Mouse (Mus musculus) CH12.LX (cell line): ENCODE results near the gene Tex261. TPM values are rescaled to one million over a fixed set of nuclear protein-coding genes. Genes with fewer than 3 reads are reported as not detected.
A peak's percentile ranks its signal among the peaks of the same experiment; 100 is the strongest.

ENCODE experiments used
- DNase-seq: peaks from one replicate; pipeline ENCODE4 v3.0.0-alpha.2; 2013; ENCODE audit errors: extremely low read depth
- H3K27ac ChIP-seq: 2 replicates; pipeline ENCODE4 v1.5.1; 2012; ENCODE audit warnings: low read depth, mild to moderate bottlenecking, control low read depth, moderate library complexity; ENCODE audit not compliant: insufficient read depth
- H3K27me3 ChIP-seq: replicated peaks from 2 replicates; pipeline ENCODE3; 2012; ENCODE audit warnings: inconsistent platforms
- H3K36me3 ChIP-seq, 2 experiments: replicated peaks in 1 of 2; 2 replicates each; pipeline versions ENCODE3 to v1.6.1; 2012; ENCODE audit warnings: inconsistent platforms in 1 of 2, low read length in 1 of 2, mild to moderate bottlenecking in 1 of 2, mixed read lengths in 1 of 2, moderate library complexity in 1 of 2; ENCODE audit not compliant: control insufficient read depth in 1 of 2, insufficient read depth in 1 of 2
- H3K4me1 ChIP-seq, 2 experiments: 2 replicates each; pipeline ENCODE4 v1.6.1; 2012; ENCODE audit warnings: inconsistent platforms in 1 of 2, moderate library complexity in 1 of 2; ENCODE audit not compliant: insufficient read depth in 2 of 2, control insufficient read depth in 1 of 2
- H3K4me2 ChIP-seq: 2 replicates; pipeline ENCODE4 v1.6.1; 2012; ENCODE audit warnings: low read depth, mild to moderate bottlenecking, control low read depth; ENCODE audit not compliant: poor library complexity, insufficient read depth, severe bottlenecking
- H3K4me3 ChIP-seq, 3 experiments: fragments of 150-350 bp in 1 of 3; sonication (generic) in 1 of 3; replicated peaks in 1 of 3; 2 replicates each; pipeline versions ENCODE3 to v1.5.1; 2011 to 2012; ENCODE audit warnings: low read depth in 2 of 3, low read length in 2 of 3, mild to moderate bottlenecking in 2 of 3, moderate library complexity in 2 of 3, control low read depth in 1 of 3, improper control_type of control experiment in 1 of 3, inconsistent platforms in 1 of 3, mixed read lengths in 1 of 3; ENCODE audit not compliant: poor library complexity in 1 of 3
- H3K79me2 ChIP-seq: replicated peaks from 2 replicates; pipeline ENCODE4 v1.6.1; 2012; ENCODE audit warnings: mild to moderate bottlenecking, moderate library complexity; ENCODE audit not compliant: control insufficient read depth, poor library complexity, insufficient read depth, severe bottlenecking; ENCODE audit errors: extremely low read depth
- H3K9ac ChIP-seq: 2 replicates; pipeline ENCODE4 v1.6.1; 2012; ENCODE audit warnings: low read depth, mild to moderate bottlenecking, control low read depth, moderate library complexity; ENCODE audit not compliant: insufficient read depth
- H3K9me3 ChIP-seq: replicated peaks from 2 replicates; pipeline ENCODE3; 2012; ENCODE audit warnings: low read length, inconsistent platforms, mixed read lengths
- BHLHE40 ChIP-seq: IDR thresholded peaks from 2 replicates; pipeline ENCODE4 v1.6.1; 2011; ENCODE audit warnings: mild to moderate bottlenecking, low read depth, low read length, improper control_type of control experiment
- CHD2 ChIP-seq: IDR thresholded peaks from 2 replicates; pipeline ENCODE4 v1.6.1; 2011; ENCODE audit warnings: low read length, improper control_type of control experiment
- CTCF ChIP-seq, 2 experiments: IDR thresholded peaks in 1 of 2; conservative IDR thresholded peaks in 1 of 2; 2 replicates each; pipeline ENCODE4 v1.5.1; 2011 to 2012; ENCODE audit warnings: low read depth in 2 of 2, low read length in 2 of 2, improper control_type of control experiment in 1 of 2, inconsistent platforms in 1 of 2, mild to moderate bottlenecking in 1 of 2, moderate library complexity in 1 of 2
- E2F4 ChIP-seq: IDR thresholded peaks from 2 replicates; pipeline ENCODE4 v1.6.1; 2011; ENCODE audit warnings: low read depth, low read length, improper control_type of control experiment; ENCODE audit not compliant: insufficient replicate concordance
- HCFC1 ChIP-seq: IDR thresholded peaks from 2 replicates; pipeline ENCODE4 v1.6.1; 2012; ENCODE audit warnings: low read depth, mild to moderate bottlenecking, inconsistent platforms, low read length, improper control_type of control experiment
- IRF4 ChIP-seq: IDR thresholded peaks from 2 replicates; pipeline ENCODE4 v1.6.1; 2014; ENCODE audit warnings: low read depth, mild to moderate bottlenecking, inconsistent platforms, low read length, improper control_type of control experiment
- MAX ChIP-seq: IDR thresholded peaks from 2 replicates; pipeline ENCODE4 v1.6.1; 2011; ENCODE audit warnings: low read length, improper control_type of control experiment
- MEF2A ChIP-seq: IDR thresholded peaks from 2 replicates; pipeline ENCODE4 v1.6.1; 2014; ENCODE audit warnings: low read depth, mild to moderate bottlenecking, inconsistent platforms, low read length, improper control_type of control experiment, borderline replicate concordance
- MXI1 ChIP-seq: IDR thresholded peaks from 2 replicates; pipeline ENCODE4 v1.6.1; 2011; ENCODE audit warnings: mild to moderate bottlenecking, low read depth, low read length, improper control_type of control experiment
- MYC ChIP-seq: IDR thresholded peaks from 2 replicates; pipeline ENCODE4 v1.6.1; 2011; ENCODE audit warnings: low read depth, mild to moderate bottlenecking, improper control_type of control experiment, low read length
- NELFE ChIP-seq: IDR thresholded peaks from 2 replicates; pipeline ENCODE4 v1.6.1; 2011; ENCODE audit warnings: low read depth, low read length, improper control_type of control experiment
- PAX5 ChIP-seq: IDR thresholded peaks from 2 replicates; pipeline ENCODE4 v1.6.1; 2012; ENCODE audit warnings: low read length, inconsistent platforms, mixed read lengths
- POLR2A ChIP-seq: IDR thresholded peaks from 2 replicates; pipeline ENCODE4 v1.6.1; 2011; ENCODE audit warnings: low read depth, mild to moderate bottlenecking, improper control_type of control experiment, low read length
- TBP ChIP-seq: conservative IDR thresholded peaks from 2 replicates; pipeline ENCODE4 v1.6.1; 2011; ENCODE audit warnings: low read depth, low read length, improper control_type of control experiment
- TCF12 ChIP-seq: IDR thresholded peaks from 2 replicates; pipeline ENCODE4 v1.6.1; 2014; ENCODE audit warnings: low read depth, mild to moderate bottlenecking, inconsistent platforms, low read length, improper control_type of control experiment
- USF1 ChIP-seq: IDR thresholded peaks from 2 replicates; pipeline ENCODE4 v1.6.1; 2014; ENCODE audit warnings: low read depth, mild to moderate bottlenecking, inconsistent platforms, low read length, improper control_type of control experiment
- ZMIZ1 ChIP-seq: IDR thresholded peaks from 2 replicates; pipeline ENCODE4 v1.6.1; 2012; ENCODE audit warnings: low read depth, mild to moderate bottlenecking, inconsistent platforms, low read length, improper control_type of control experiment
- dilution Hi-C: fragments of 300-500 bp; cut with MboI; formaldehyde crosslinking; loops from 2 replicates; pipeline ENCODE4 v1.14.3; 2020; ENCODE audit warnings: low sequenced_read_pairs; ENCODE audit not compliant: extremely low pct_unique_long_range_greater_than_20kb, extremely low pct_ligation_motif_present
- in situ Hi-C: fragments of 300-500 bp; cut with MboI; formaldehyde crosslinking; loops from 3 replicates; pipeline ENCODE4 v1.14.3; 2019; ENCODE audit warnings: low sequenced_read_pairs, low pct_ligation_motif_present, low pct_unique_long_range_greater_than_20kb, mixed read lengths
- polyA plus RNA-seq: library from polyadenylated mRNA; unstranded; fragments of >175 nt; gene quantifications from 2 replicates; pipeline ENCODE4 v1.2.1, GENCODE M21; 2012; ENCODE audit warnings: low read depth; ENCODE audit not compliant: insufficient read length
- total RNA-seq, 2 experiments: library from RNA; depleted of rRNA; stranded (reverse); fragments of 300-350 nt in 1 of 2; fragments of >200 nt in 1 of 2; gene quantifications; 2 replicates each; pipeline ENCODE4 v1.2.3; 2012 to 2014

Tex261 gene
- total and polyA plus RNA-seq, 3 experiments, result 44.6 to 87.8 (median 65.6) TPM

DNA sequence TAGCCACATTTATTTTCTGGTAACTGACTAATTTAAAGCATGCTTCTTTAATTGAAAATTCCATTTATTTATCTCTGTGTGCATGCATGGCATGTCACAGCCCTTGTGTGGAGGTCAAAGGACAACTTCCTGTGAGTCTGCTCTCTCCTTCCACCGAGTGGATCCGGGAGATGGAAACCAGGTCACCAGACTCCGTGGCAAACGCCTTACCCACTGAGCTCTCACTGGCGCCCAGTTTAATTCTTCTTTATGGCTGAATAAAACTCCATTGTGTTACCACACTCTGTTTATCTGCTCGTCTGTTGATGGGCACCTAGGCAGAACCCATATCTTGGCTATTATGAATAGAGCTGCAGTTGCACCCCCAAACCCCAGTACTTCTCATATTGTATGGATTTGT is 53.1 kb downstream of the Tex261 start:
- Histone ChIP-seq H3K27ac (no peak overlapping the region), H3K4me3 (no peak overlapping the region), H3K4me1 (0 out of 4 replicates have a peak, but pooled peaks cover 0 to 2% of the 10 kb centered on the region in 2 experiments), H3K9ac (no peak overlapping the region), H3K4me2 (0 out of 2 replicates have a peak overlapping the region, but pooled peaks have one; percentile 24), H3K36me3 (no peaks in the 10 kb centered on the region), H3K79me2 (no peaks in the 10 kb centered on the region), H3K9me3 (peaks cover 7% of the 10 kb centered on the region)
- in situ Hi-C loops, result no loop called here
- dilution Hi-C loops, result no loop called here
- DNase-seq, result no peak
- TF ChIP-seq NELFE (no peak), MEF2A (no peak), E2F4 (no peak), IRF4 (no peak), TBP (no peak), BHLHE40 (no peak), CTCF (conservative IDR thresholded peaks at IDR 0.05 in 1 of 2, IDR thresholded peaks at IDR 0.05 in 1 of 2; ENCODE audit: low read depth in 2 of 2, low read length in 2 of 2) (no peak), MAX (no peak), POLR2A (no peak), ZMIZ1 (no peak), PAX5 (no peak), TCF12 (no peak), CHD2 (no peak), MYC (no peak), MXI1 (no peak), HCFC1 (no peak), USF1 (no peak)
- TF ChIP-seq, all 38 proteins: peak for 0
- H3K27me3 ChIP-seq, result peaks cover 43% of the 10 kb centered on the region

Other genes with a start within 250 kb of the Tex261 start
- gene Actg2, start 239.5 kb downstream of the Tex261 start, total RNA-seq (2012; rRNA removed), result 0.84 and 1.1 TPM in 2 replicates
- 1.6 and 1.8 TPM in 2 replicates for gene Actg2, start 239.5 kb downstream of the Tex261 start, total RNA-seq (2014; rRNA removed)
- gene Actg2, start 239.5 kb downstream of the Tex261 start, polyA plus RNA-seq, result 4.0 and 5.6 TPM in 2 replicates
- 4.2 and 4.6 TPM in 2 replicates for gene Stambp, start 203.1 kb downstream of the Tex261 start, total RNA-seq (2012; rRNA removed)
- 3.3 and 4.1 TPM in 2 replicates for gene Stambp, start 203.1 kb downstream of the Tex261 start, total RNA-seq (2014; rRNA removed)
- gene Stambp, start 203.1 kb downstream of the Tex261 start, polyA plus RNA-seq, result 10.2 and 11.4 TPM in 2 replicates
- gene Clec4f, start 119.6 kb downstream of the Tex261 start, total RNA-seq (2012; rRNA removed), result not detected in 2 replicates
- gene Clec4f, start 119.6 kb downstream of the Tex261 start, total RNA-seq (2014; rRNA removed), result not detected in 2 replicates
- gene Clec4f, start 119.6 kb downstream of the Tex261 start, polyA plus RNA-seq, result not detected in 2 replicates
- not detected in 2 replicates for gene Cd207, start 98.0 kb downstream of the Tex261 start, total RNA-seq (2012; rRNA removed)
- not detected in 2 replicates for gene Cd207, start 98.0 kb downstream of the Tex261 start, total RNA-seq (2014; rRNA removed)
- gene Cd207, start 98.0 kb downstream of the Tex261 start, polyA plus RNA-seq, result not detected in 2 replicates
- not detected in 2 replicates for gene Vax2, start 64.5 kb downstream of the Tex261 start, total RNA-seq (2012; rRNA removed)
- gene Vax2, start 64.5 kb downstream of the Tex261 start, total RNA-seq (2014; rRNA removed), result not detected in 2 replicates
- not detected in 2 replicates for gene Vax2, start 64.5 kb downstream of the Tex261 start, polyA plus RNA-seq
- not detected in 2 replicates for gene Atp6v1b1, start 32.8 kb downstream of the Tex261 start, total RNA-seq (2012; rRNA removed)
- gene Atp6v1b1, start 32.8 kb downstream of the Tex261 start, total RNA-seq (2014; rRNA removed), result not detected in 2 replicates
- gene Atp6v1b1, start 32.8 kb downstream of the Tex261 start, polyA plus RNA-seq, result not detected in 2 replicates
- gene Ankrd53, start 13.2 kb downstream of the Tex261 start, total RNA-seq (2012; rRNA removed), result 0.08 and 0.13 TPM in 2 replicates
- not detected in 2 replicates for gene Ankrd53, start 13.2 kb downstream of the Tex261 start, total RNA-seq (2014; rRNA removed)
- gene Ankrd53, start 13.2 kb downstream of the Tex261 start, polyA plus RNA-seq, result 0.34 and 0.36 TPM in 2 replicates
- 11.1 and 11.6 TPM in 2 replicates for gene Nagk, start 19.2 kb upstream of the Tex261 start, total RNA-seq (2012; rRNA removed)
- gene Nagk, start 19.2 kb upstream of the Tex261 start, total RNA-seq (2014; rRNA removed), result 4.8 and 5.6 TPM in 2 replicates
- gene Nagk, start 19.2 kb upstream of the Tex261 start, polyA plus RNA-seq, result 8.8 and 9.8 TPM in 2 replicates
- gene Paip2b, start 55.9 kb upstream of the Tex261 start, total RNA-seq (2012; rRNA removed), result 30.9 and 31.1 TPM in 2 replicates
- 36.3 and 39.0 TPM in 2 replicates for gene Paip2b, start 55.9 kb upstream of the Tex261 start, total RNA-seq (2014; rRNA removed)
- 26.7 and 34.2 TPM in 2 replicates for gene Paip2b, start 55.9 kb upstream of the Tex261 start, polyA plus RNA-seq
- gene Zfp638, start 91.3 kb upstream of the Tex261 start, total RNA-seq (2012; rRNA removed), result 48.0 and 57.7 TPM in 2 replicates
- 57.3 and 85.0 TPM in 2 replicates for gene Zfp638, start 91.3 kb upstream of the Tex261 start, total RNA-seq (2014; rRNA removed)
- 42.1 and 51.3 TPM in 2 replicates for gene Zfp638, start 91.3 kb upstream of the Tex261 start, polyA plus RNA-seq
- gene Dysf, start 232.8 kb upstream of the Tex261 start, total RNA-seq (2012; rRNA removed), result 0.34 and 0.38 TPM in 2 replicates
- 0.05 and 0.09 TPM in 2 replicates for gene Dysf, start 232.8 kb upstream of the Tex261 start, total RNA-seq (2014; rRNA removed)
- gene Dysf, start 232.8 kb upstream of the Tex261 start, polyA plus RNA-seq, result 0.39 and 0.59 TPM in 2 replicates